Mouse (Mus musculus) limb, embryonic 11.5 days (tissue): ENCODE data around the gene Map3k7cl. TPM values are rescaled to one million over a fixed set of nuclear protein-coding genes. Genes with fewer than 3 reads are reported as not detected.

Experiments
- ATAC-seq: fragments of 200-750 bp; cut with Nextera tagmentation; 2 replicates; pipeline ENCODE4 v1.8.0; 2017; ENCODE audit warnings: low read depth; ENCODE audit not compliant: insufficient number of reproducible peaks, low FRiP score, low TSS enrichment
- DNase-seq: peaks from one replicate; pipeline ENCODE4 v3.0.0-alpha.2; 2015; ENCODE audit warnings: low spot score
- H3K27ac ChIP-seq: fragments of 300-500 bp; sonication (generic); replicated peaks from 2 replicates; pipeline ENCODE4 v1.5.1; 2014; ENCODE audit warnings: low read depth, mild to moderate bottlenecking, low read length
- H3K27me3 ChIP-seq: fragments of 300-500 bp; sonication (generic); 2 replicates; pipeline ENCODE4 v1.6.1; 2014; ENCODE audit warnings: mild to moderate bottlenecking, low read length, mixed read lengths; ENCODE audit not compliant: control insufficient read depth, insufficient read depth
- H3K36me3 ChIP-seq: fragments of 300-500 bp; sonication (generic); 2 replicates; pipeline ENCODE4 v1.6.1; 2014; ENCODE audit warnings: mild to moderate bottlenecking, low read length, moderate library complexity, mixed read lengths; ENCODE audit not compliant: control insufficient read depth, insufficient read depth
- H3K4me1 ChIP-seq: fragments of 300-500 bp; sonication (generic); 2 replicates; pipeline ENCODE4 v1.6.1; 2014; ENCODE audit warnings: low read length, mixed read lengths; ENCODE audit not compliant: control insufficient read depth, insufficient read depth
- H3K4me2 ChIP-seq: fragments of 300-500 bp; sonication (generic); 2 replicates; pipeline ENCODE4 v1.6.1; 2014; ENCODE audit warnings: low read depth, mild to moderate bottlenecking, moderate library complexity; ENCODE audit not compliant: severe bottlenecking
- H3K4me3 ChIP-seq: fragments of 300-500 bp; sonication (generic); 2 replicates; pipeline ENCODE4 v1.5.1; 2014; ENCODE audit warnings: low read depth, low read length
- H3K9ac ChIP-seq: fragments of 300-500 bp; sonication (generic); 2 replicates; pipeline ENCODE4 v1.6.1; 2014; ENCODE audit warnings: mild to moderate bottlenecking, low read length
- H3K9me3 ChIP-seq: fragments of 300-500 bp; sonication (generic); 2 replicates; pipeline ENCODE4 v1.6.1; 2016; ENCODE audit warnings: low read length; ENCODE audit not compliant: control insufficient read depth
- WGBS: fragments of 180-500 bp; shearing (Covaris S2); extraction: QIAGEN DNeasy Blood & Tissue Kit; methylation state at CpG from one replicate; pipeline ENCODE4 v1.1.7; 2014; 5-methylcytosine and 5-hydroxymethylcytosine counted together
- polyA plus RNA-seq: library from polyadenylated mRNA; unstranded; fragments of >200 nt; fragmentation: Nextera tagmentation; extraction: Ambion mirVana; gene quantifications from 2 replicates; pipeline ENCODE4 v1.2.1, GENCODE M21; 2014

Map3k7cl gene
- polyA plus RNA-seq, 1 experiment from 2014 or later, result not detected

GRCm38 (mm10) chr16:87575600-87575999, 22.5 kb downstream of the Map3k7cl start:
- no peak for ATAC-seq
- no peaks in the 10 kb centered on the region for H3K27me3 ChIP-seq
- H3K9me3 ChIP-seq, result no peaks in the 10 kb centered on the region
- no peak overlapping the region for H3K4me2 ChIP-seq
- H3K9ac ChIP-seq, result no peak overlapping the region
- H3K4me1 ChIP-seq, result no peaks in the 10 kb centered on the region
- H3K36me3 ChIP-seq, result no peaks in the 10 kb centered on the region
- H3K27ac ChIP-seq, result no peak overlapping the region
- no peak for DNase-seq
- WGBS, result 75% methylated on average over 10 of the region's 10 CpGs
- H3K4me3 ChIP-seq, result no peak overlapping the region

GRCm38 (mm10) chr16:87578881-87579280, 25.8 kb downstream of the Map3k7cl start:
- H3K9ac ChIP-seq, result no peak overlapping the region
- 83% methylated on average over 7 of the region's 7 CpGs for WGBS
- H3K27ac ChIP-seq, result no peak overlapping the region
- ATAC-seq (no peak; the same call in 1 of the 2 replicates), DNase-seq (no peak)
- no peaks in the 10 kb centered on the region for H3K27me3 ChIP-seq
- H3K4me1 ChIP-seq, result no peaks in the 10 kb centered on the region
- no peaks in the 10 kb centered on the region for H3K36me3 ChIP-seq
- no peaks in the 10 kb centered on the region for H3K9me3 ChIP-seq
- no peak overlapping the region for H3K4me3 ChIP-seq
- no peak overlapping the region for H3K4me2 ChIP-seq

- H3K36me3 ChIP-seq, result no peaks in the 10 kb centered on the region
- H3K27me3 ChIP-seq, result no peaks in the 10 kb centered on the region
- DNase-seq (no peak), ATAC-seq (no peak)
- H3K4me1 ChIP-seq, result no peaks in the 10 kb centered on the region
- no peak overlapping the region for H3K4me3 ChIP-seq
- H3K27ac ChIP-seq, result no peak overlapping the region
- no peak overlapping the region for H3K4me2 ChIP-seq
- H3K9me3 ChIP-seq, result no peaks in the 10 kb centered on the region
- 90% methylated on average over 14 of the region's 14 CpGs for WGBS
- no peak overlapping the region for H3K9ac ChIP-seq
Measured at GRCm38 (mm10) chr16:87579462-87579861, 26.3 kb downstream of the Map3k7cl start.

- WGBS, result 92% methylated on average over 6 of the region's 6 CpGs
- no peak for ATAC-seq
Measured at GRCm38 (mm10) chr16:87582776-87583175, 29.6 kb downstream of the Map3k7cl start.

GRCm38 (mm10) chr16:87584618-87585017, 31.5 kb downstream of the Map3k7cl start:
- Histone ChIP-seq H3K9ac (no peak overlapping the region), H3K4me1 (no peaks in the 10 kb centered on the region), H3K27me3 (no peaks in the 10 kb centered on the region), H3K9me3 (no peaks in the 10 kb centered on the region), H3K4me2 (no peak overlapping the region), H3K27ac (no peak overlapping the region), H3K36me3 (no peaks in the 10 kb centered on the region), H3K4me3 (no peak overlapping the region)
- DNase-seq, result no peak
- WGBS, result 86% methylated on average over 7 of the region's 7 CpGs
- ATAC-seq, result no peak

More at GRCm38 (mm10) chr16:87582776-87583175, 29.6 kb downstream of the Map3k7cl start:
- Histone ChIP-seq H3K4me2 (no peak overlapping the region), H3K9me3 (no peaks in the 10 kb centered on the region), H3K27ac (no peak overlapping the region), H3K4me3 (no peak overlapping the region), H3K9ac (no peak overlapping the region), H3K4me1 (no peaks in the 10 kb centered on the region), H3K36me3 (no peaks in the 10 kb centered on the region), H3K27me3 (no peaks in the 10 kb centered on the region)
- DNase-seq, result no peak

- Histone ChIP-seq H3K4me1 (no peaks in the 10 kb centered on the region), H3K27ac (no peak overlapping the region), H3K4me3 (no peak overlapping the region), H3K4me2 (no peak overlapping the region), H3K9me3 (no peaks in the 10 kb centered on the region), H3K36me3 (no peaks in the 10 kb centered on the region), H3K9ac (no peak overlapping the region), H3K27me3 (no peaks in the 10 kb centered on the region)
- no peak for ATAC-seq
- WGBS, result 89% methylated on average over 8 of the region's 8 CpGs
- no peak for DNase-seq
Measured at GRCm38 (mm10) chr16:87585548-87586262, 32.6 kb downstream of the Map3k7cl start.

- H3K4me2 ChIP-seq, result no peak overlapping the region
- no peaks in the 10 kb centered on the region for H3K4me1 ChIP-seq
- H3K9me3 ChIP-seq, result no peaks in the 10 kb centered on the region
- ATAC-seq (no peak), DNase-seq (no peak)
- no peak overlapping the region for H3K27ac ChIP-seq
- H3K27me3 ChIP-seq, result no peaks in the 10 kb centered on the region
- no peaks in the 10 kb centered on the region for H3K36me3 ChIP-seq
- WGBS, result 86% methylated on average over 8 of the region's 8 CpGs
- no peak overlapping the region for H3K4me3 ChIP-seq
- no peak overlapping the region for H3K9ac ChIP-seq
Measured at GRCm38 (mm10) chr16:87587843-87588242, 34.7 kb downstream of the Map3k7cl start.

GRCm38 (mm10) chr16:87594145-87594544, 41.0 kb downstream of the Map3k7cl start:
- Histone ChIP-seq H3K4me2 (no peak overlapping the region), H3K4me1 (no peaks in the 10 kb centered on the region), H3K4me3 (no peak overlapping the region), H3K27ac (no peak overlapping the region), H3K36me3 (no peaks in the 10 kb centered on the region), H3K27me3 (no peaks in the 10 kb centered on the region), H3K9me3 (no peaks in the 10 kb centered on the region), H3K9ac (no peak overlapping the region)
- ATAC-seq, result no peak
- no peak for DNase-seq
- WGBS, result 66% methylated on average over 10 of the region's 10 CpGs

GRCm38 (mm10) chr16:87595149-87595548, 42.0 kb downstream of the Map3k7cl start:
- 90% methylated on average over 11 of the region's 12 CpGs for WGBS
- H3K27me3 ChIP-seq, result no peaks in the 10 kb centered on the region
- no peak overlapping the region for H3K4me3 ChIP-seq
- DNase-seq, result no peak
- no peak overlapping the region for H3K9ac ChIP-seq
- ATAC-seq, result no peak
- no peak overlapping the region for H3K27ac ChIP-seq
- no peaks in the 10 kb centered on the region for H3K4me1 ChIP-seq
- no peak overlapping the region for H3K4me2 ChIP-seq
- no peaks in the 10 kb centered on the region for H3K36me3 ChIP-seq
- no peaks in the 10 kb centered on the region for H3K9me3 ChIP-seq
